Mouse (Mus musculus): ENCODE results near the gene Zfp772.
"Not testable (repeated sequence)": the region's sequence is repeated elsewhere in the genome, so short reads cannot be mapped to it uniquely, and the experiment has no call there.

The Zfp772 gene

DNA sequence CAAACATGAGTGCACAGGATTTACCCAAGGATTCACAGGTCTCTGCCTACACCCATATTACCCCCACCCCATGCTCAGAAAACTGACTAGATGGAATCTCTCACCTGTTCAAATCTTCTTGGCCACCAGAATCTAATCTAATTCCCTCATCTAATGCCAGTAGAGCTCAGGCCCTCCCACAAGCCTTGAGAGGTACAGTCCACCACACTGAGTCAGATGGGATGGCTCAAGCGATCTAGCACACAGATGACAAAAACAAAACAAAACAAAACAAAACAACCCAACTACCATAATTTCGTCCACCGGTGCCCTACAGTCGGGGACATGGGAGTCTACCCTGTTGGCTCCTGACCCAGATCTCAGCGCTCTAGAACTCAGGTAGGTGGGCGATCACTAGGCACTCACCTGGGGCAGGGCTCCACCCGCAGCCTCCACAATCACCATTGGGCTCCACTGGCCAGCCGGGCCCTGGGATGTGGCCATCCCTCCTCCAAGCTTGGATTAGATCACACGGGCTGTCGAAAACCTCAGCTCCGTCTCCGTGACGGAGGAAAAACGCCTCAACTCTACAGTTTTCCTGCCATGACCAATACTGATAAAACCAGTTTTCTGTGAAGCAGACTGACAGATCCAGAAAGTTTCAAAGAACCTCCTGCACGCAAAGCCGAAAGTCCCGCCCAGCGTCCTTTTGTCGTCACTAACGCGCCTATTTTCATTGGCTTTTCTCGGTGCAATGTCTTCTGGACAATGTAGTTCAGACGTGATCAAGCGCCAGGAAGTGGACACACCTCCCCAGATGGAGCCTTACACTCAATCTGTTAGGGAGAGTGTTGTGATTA, at the start of gene Zfp772:
Gene Zfp772 (minus strand): TSS at position 686 of the 839 bp plus-strand sequence.
- not testable (repeated sequence) for DNase-seq (ENCODE audit: low read depth)

DNA sequence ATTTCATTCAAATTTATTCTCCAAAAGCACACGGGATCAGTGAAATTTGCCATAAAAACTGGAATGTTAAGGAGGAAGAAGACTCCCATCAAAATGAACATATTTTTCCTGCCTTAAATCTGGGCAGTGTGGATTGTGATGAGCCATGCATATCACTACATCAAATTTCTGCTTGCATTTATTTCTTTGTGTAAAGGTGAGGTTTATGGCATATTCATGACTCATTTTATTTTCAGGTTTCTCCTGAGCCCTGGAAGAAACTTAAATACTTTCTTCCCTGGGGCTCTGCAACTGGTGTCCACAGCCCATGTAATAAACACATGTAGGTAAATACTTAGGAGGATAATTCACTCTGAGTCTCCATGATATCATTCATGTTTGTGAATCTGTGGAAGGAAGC, 37.4 kb upstream of the Zfp772 start, which contains the start of gene Vmn2r29:
Gene Vmn2r29 (minus strand): TSS at position 101 of the 400 bp plus-strand sequence.
- not testable (repeated sequence) for DNase-seq (ENCODE audit: low read depth)

DNA sequence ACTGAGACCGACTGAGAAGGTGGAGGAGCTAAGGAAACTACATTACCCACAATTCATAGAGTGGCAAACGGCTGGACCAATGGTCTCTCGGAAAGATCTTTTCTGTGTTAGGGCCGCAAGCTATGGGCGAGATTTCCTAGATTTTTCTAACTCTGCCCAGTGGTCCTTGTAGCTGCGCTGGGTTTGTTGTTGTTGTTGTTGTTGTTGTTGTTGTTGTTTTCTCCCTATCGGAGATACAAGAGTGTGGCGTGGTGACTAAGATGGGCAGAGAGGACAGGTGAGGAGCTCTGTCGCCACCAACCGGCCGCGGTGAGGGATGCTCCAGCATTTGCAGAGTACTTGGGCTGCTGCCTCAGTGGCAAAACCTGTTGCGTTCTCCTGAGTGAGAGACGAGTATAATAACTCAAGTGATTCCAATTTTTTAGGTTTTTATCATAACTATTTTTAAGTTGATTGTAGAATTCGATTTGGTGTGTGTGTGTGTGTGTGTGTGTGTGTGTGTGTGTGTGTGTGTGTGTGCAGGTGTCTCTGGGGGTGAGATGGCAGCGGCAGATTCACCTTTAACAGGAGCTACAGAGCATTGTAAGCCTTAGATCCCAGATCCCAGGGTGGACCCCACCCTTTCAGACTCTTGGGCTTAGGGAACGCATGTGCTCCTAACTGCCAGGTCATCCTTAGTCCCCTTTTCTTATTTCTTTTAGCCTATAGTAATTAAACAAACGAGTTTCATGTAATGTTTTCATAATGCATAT, 21.4 kb downstream of the Zfp772 start:
- peak; percentile 62 for DNase-seq (ENCODE audit: low read depth)

DNA sequence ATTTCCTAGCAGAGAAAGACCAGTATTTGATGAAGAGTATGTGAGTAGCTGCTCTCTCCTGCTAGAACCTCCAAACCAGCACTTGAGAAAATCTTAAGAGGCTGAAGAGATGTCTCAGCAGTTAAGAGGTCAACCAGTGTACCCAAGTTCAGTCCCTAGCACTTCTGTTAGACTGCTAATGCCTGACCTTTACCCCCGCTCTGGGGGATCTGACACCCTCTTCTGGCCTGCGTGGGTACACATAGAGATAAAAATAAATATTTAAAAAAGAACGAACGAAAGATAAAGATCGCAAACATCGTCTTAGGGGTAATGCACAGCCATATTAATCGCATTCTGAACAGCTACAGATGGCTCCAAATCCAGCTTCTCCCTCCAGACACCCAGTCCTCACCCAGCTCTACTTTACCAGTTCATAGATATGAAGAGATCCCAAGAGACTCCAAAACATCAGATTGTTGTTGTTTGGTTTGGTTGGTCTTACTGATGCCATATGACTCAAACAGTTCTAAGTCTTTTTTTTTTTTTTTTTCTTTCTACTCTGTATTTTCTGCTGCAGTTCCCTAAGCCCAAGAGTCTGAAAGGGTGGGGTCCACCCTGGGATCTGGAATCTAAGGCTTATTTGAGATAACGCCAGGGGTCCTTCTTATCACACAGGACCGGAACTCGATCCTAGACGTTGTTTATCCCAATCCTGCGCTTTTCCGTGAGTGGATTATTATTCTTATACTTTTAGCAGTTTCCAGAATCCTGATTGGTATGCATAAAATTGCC, 22.2 kb downstream of the Zfp772 start:
- no peak for DNase-seq (ENCODE audit: low read depth)

DNA sequence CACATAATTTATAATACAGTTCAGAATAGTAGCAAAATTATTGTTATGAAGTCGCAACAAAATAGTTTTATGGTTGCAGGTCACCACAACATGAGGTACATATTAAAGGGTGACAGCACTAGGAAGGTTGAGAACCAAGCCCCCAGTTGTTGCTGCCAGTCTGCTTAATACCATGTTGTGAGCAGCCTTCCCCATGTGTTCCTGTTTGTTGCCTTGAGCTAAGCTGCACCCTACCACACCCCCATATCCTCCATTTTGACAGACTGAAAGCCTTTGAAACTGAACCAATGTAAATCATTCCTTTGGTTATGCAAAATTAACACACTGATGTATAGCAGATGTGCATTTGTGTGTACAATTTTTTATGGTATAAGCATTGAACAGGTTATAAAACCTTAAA, 23.9 kb downstream of the Zfp772 start:
- DNase-seq (ENCODE audit: low read depth): no peak

DNA sequence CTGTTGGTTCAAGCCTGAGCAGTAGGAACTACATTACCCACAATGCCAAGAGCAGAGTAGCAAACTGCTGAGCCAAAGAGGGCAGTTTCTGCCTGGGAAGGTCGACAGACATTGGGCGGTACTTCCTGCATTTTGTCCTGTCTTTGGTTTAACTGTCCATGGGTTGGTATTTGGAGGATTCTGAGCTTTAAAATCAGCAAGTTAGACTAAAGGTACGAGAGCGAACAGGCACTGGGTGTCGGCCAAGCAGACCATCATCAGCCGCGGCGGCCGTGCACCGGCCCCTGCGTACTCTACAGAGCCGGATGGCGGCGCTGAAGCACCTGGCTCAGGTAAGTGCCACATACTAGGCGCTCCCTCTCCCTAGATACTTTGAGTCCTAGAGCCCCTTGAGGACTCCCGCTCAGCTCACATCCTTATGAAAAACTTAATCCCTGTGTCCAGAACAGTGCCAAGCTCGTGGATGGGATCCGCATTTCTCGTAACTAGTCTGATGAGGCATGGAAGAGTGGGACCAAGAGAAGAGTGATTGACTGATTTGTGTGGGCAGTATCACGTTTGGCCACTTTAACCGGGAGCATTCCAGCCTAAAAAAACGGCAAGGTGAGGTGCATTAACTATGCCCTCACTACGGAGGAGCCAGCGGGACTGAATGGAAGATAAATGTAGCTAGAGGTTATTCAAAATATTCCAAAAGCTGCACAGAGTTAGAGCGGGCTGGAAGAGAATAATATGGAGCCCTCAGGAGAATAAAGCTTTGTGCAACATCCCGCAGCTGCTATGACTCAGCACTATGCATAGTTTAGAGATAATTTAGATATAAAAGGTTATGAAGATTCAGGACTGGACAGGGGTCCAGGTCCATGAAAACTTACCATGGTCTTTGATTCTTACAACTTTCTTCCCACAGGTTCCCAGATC, 38.3 kb downstream of the Zfp772 start, which contains the start of gene Zfp418:
Gene Zfp418 (plus strand): TSS at position 104 of the 921 bp plus-strand sequence.
- DNase-seq (ENCODE audit: low read depth): peak; percentile 41
